Mouse (Mus musculus): ENCODE data around the gene B3glct. TPM values are rescaled to one million over a fixed set of nuclear protein-coding genes. Genes with fewer than 3 reads are reported as not detected.

Gene B3glct
- polyA plus RNA-seq, 1 experiment: 22.1 TPM

DNA sequence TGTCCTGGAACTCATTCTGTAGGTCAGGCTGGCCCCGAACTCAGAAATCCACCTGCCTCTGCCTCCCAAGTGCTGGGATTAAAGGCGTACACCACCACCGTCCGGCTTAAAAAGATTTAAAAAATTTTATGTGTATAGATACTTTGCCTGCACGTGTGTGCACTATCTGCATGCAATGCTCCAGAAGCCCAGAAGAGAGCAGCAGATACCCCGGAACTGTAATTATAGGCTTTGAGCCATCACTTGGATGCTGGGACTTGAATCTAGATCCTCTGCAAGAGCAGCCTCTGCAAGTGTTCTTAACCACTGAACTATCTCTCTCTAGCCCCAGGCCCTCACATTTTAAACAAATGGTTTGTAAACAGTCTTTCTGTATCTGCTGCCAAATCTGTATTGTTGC, 15.1 kb upstream of the B3glct start:
- no peak for DNase-seq (ENCODE audit: extremely low spot score in 1 of 2, low spot score in 1 of 2)

DNA sequence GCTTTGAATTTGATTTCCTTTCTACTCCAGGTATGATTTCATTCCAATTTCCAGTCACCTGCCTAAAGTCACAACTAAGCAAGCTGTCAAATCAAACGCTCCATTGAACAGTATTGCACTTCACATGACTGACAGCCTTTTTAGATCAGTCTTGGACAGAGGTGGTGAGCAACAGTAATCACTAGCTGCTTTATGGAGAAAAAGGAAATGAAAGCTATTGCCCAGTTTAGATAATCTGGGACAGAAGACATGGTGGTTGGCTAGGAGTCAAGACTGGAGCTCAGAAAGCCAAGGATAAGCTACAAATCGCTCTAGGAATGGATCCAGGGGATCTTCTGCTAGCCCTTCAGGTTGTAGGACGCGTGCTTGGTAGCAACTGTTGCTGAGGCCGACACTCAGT, 14.6 kb upstream of the B3glct start:
- DNase-seq (ENCODE audit: extremely low spot score in 1 of 2, low spot score in 1 of 2): no peak

DNA sequence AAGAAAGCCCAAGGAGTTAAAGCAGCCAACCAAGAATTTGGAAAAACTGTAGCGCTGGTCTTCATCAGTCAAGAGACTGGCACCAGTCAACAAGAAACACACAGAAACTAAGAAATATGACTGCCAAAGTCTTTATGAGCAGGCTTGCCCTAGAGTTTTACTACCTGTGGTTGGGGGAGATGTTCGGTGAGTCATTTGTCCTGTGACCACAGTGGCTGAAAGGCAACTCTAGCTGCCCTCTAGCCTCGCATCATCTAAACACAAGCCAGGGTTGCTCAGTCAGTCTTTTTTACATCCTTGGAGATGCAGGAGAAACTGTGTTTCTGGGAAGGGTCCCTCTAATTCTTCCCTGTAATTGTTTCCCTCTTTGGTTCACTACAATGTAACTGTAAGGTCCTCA, 834 bp upstream of the B3glct start:
- DNase-seq (ENCODE audit: extremely low spot score in 1 of 2, low spot score in 1 of 2): no peak

DNA sequence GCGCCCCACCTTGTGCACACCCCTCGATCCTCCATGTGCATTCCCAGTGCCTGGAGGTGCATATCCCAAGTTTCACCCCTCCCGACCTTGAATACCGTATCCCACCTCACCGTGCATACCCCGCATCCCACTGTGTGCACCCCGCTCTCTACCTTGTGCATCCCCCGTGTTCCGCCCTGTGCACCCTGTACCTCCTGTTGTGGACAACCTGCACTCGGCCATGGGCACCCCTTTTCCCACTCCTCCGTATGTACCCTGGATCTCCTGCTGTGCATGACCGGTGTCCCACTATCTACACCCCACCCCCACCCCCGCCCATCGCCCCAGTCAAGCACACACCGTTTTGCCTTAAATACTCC, 939 bp downstream of the B3glct start:
- DNase-seq (ENCODE audit: extremely low spot score in 1 of 2, low spot score in 1 of 2): no peak

DNA sequence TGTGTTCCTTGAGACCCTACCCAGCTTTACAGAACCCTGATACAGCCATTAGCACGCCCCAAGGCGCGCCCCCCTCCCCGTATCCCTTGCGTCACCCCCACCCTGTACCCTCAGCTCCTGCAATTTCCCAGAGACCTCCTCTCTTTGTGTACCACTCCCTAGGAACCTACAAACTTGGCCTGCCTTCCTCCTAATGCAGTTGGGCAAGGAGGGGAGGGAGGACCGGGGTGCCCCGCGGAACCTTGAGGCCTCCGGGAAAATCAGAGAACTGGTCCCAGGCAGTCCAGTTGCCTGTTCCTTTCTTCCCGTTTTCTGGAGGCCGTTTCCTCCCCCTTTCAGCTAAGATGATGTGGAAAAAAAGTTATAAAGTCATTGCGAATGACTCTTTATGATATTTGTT, 1.3 kb downstream of the B3glct start:
- no peak for DNase-seq (ENCODE audit: extremely low spot score in 1 of 2, low spot score in 1 of 2)

DNA sequence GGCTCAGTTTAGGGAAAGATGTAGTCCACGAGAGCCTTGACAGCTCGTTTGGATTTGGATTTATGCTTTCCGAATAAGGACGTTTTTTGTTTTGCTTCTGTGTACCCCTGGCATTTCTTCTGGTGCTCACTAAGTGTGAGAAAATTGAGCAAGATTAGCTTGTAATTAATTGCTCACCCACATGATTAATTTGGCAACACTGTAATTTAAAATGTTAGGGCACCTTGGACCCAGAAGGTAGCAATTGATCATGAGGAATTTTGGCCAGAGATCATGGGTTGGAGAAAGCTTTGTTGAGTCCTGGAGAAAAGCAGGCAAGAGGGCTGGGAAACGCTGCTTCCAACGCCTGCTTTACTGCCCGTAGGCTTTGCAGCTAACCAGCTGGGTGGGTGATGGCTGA, 1.9 kb downstream of the B3glct start:
- DNase-seq (ENCODE audit: extremely low spot score in 1 of 2, low spot score in 1 of 2): no peak

DNA sequence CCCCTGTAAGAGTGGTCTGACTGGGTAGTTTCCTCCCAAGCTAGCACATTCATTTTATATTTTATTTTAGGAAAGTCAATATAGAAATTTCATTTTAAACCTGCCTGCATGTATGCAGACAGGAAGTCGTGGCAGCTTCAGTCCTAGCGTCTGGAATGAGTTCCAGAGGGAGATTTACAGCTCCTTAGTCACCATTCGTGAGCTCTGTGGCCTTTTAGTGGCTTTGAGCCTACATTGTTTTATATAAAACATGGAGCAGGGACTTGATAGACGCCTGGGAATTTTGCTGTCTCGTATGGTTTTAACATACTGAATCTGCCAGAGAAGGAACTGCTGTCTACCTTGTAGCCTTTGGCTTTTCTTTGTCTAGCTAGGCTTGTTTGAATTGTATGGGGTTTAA, 2.9 kb downstream of the B3glct start:
- DNase-seq (ENCODE audit: extremely low spot score in 1 of 2, low spot score in 1 of 2): no peak

DNA sequence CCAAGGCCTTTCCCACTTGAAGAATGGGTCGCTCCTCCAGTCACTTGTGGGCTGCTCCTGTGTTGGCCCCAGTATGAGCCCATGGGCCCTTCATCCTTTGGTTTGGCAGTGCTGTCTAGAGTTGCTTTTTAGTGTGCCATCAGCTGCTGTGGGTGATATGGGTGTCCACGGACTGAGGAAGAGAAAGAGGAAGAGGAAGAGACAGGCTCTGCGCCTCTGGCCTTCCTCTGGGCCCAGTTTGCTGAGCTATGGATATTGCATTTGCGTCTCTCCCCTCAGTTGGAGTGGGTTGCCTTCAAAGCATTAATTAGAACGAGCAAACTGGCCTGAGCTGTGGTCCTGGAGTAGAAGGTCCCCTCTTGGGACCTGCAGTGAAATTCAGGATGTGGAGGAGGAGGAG, 11.8 kb downstream of the B3glct start:
- no peak for DNase-seq (ENCODE audit: extremely low spot score in 1 of 2, low spot score in 1 of 2)

DNA sequence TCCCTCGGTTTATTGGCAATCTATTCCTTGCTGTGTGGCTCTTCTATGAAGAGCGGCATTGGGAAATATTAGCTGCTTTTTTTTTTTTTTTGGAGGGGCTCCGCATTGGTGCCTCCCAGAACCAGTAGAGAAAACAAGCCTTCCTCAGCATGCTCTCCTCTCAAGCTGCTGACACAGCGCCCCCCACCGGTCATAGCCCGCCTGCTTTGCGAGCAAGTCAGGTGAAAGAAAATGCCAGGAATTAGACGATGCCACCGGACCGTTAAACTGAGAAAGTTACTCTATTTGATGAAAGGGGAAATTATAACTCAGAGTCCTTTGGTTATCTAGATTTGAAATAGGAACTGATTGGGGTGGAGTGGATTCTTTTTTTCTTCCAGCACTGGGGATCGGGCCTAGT, 14.5 kb downstream of the B3glct start:
- DNase-seq (ENCODE audit: extremely low spot score in 1 of 2, low spot score in 1 of 2): peak in 1 of 2 experiments; percentile 71

DNA sequence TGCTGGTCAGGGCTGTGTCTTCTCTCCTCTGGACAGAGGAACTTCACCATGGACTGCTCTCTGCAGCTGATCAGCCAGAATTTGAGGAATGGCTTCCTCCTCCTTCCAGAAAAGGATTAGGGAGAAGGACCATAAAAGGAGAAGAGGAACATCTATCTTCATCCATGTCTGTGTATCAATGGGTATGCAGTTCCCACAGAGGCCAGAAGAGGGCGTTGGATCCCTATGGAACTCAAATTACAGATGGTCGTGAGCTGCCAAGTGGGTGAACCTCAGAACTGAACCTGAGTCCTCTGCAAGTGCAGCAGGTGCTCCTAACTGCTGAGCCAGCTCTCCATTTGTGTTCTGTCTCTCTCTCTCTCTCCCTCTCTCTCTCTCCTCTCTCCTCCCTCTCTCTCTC, 15.2 kb downstream of the B3glct start:
- no peak for DNase-seq (ENCODE audit: extremely low spot score in 1 of 2, low spot score in 1 of 2)

DNA sequence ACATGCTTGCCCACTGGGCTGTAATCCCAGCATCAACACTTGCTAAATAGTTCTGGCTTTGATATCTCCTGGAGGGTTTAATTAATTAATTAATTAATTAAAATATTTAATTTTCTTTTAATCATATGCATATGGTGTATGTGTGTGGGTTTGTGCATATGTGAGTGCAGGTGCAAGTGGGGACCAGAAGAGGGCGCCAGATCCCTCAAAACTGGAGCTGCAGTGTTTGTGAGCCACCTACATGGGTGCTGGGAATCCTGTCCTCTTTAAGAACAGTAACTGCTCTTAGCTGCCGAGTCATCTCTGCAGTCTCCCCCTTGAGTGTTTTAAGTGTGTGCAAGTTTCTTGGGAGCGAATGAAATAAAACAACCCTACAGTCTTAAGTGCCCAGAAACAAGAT, 15.9 kb downstream of the B3glct start:
- DNase-seq (ENCODE audit: extremely low spot score in 1 of 2, low spot score in 1 of 2): no peak

DNA sequence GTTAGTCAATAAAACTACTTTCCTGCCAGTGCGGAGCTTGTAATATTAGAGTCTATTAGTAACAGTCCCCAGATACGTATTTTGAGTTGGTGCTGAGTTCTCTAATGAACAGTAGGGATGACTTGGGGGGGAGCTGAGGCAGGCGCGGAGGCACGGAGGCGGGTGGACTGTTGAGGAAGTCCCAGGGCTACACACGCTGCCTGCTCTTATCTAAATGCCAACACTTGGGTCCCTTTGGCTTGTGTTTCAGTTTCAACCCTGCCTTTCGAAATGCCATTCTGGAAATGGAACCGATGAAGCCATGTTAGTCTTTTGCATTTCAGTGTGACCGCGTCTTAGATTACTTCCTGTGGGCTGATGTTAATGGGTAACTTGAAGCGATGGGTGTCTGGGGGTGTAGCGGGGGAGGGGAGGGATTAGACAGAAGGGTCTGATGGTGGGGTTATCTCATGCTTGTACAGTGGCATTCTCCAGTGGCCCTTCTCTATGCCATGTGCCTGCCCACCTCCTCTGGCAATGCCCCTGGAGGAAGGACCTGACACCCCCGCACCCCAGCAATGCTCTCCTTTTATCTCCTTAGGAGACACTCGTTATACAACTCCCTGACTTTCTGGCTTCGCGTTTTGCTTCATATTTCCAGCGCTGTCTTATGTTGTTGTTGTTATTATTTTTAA, 17.2 kb downstream of the B3glct start:
- DNase-seq (ENCODE audit: extremely low spot score in 1 of 2, low spot score in 1 of 2): no peak

DNA sequence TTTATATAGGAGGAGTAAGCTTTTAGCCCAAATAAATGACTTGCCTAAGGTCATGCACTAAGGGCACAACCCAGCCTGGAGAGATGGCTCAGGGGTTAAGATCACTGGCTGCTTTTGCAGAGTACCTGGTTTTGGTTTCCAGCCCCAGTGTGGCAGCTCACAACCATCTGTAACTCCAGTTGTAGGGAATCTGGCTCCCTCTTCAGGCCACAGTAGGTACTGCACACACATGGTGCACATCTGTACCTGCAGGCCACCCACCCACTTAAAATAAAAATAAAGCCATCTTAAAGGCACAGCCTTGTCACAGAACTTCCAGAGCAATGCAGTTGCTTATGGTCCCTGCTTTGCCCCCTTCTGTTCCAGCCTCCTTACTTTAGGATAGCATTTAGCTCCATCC, 24.7 kb downstream of the B3glct start:
- no peak for DNase-seq (ENCODE audit: extremely low spot score in 1 of 2, low spot score in 1 of 2)

DNA sequence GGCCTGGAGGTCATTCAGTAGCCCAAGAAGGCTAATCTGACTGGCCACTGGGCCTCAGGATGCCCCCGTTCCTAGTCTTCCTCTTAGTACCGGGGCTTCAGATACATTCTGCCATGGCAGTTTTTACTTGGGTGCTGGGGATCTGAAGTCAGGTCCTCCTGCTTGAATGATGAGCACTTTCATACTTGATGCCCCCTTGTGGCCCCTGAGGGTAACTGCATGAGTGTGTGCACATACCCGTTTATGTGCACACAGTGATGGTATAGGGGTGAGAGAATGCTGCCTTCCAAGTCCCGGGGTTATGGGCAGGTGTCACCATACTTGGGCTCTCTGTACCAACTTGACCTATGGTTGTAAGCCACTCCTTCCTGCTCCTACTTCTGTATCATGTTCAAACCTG, 33.5 kb downstream of the B3glct start:
- no peak for DNase-seq (ENCODE audit: extremely low spot score in 1 of 2, low spot score in 1 of 2)

DNA sequence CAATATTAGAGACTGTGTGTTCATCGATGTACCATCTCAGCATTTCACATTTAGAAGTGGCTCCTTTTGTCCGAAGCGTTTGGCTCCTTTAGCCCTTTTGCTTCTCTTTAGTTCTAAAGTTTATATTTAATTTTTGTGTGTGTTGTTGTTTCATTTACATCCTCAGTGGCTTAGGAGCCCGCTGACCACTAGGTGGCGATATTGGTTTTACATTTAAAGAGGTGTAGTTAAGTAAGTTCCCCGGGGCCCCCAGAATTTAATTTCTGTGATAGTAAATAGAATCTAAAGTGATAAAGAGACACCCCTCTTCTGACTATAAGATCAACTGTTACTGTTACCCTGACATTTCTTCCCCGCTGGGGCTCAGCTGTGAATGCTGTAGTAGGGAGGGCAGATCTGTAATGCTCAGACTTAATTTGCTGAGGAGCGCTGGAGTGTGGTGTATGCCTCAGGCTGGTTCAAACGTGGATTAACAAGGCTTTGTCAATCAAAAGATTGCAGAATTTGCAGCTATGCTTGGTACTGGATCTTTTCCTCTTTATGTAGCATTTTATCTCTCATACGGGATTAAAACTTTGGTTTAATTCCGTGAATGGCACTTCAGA, 35.2 kb downstream of the B3glct start:
- DNase-seq (ENCODE audit: extremely low spot score in 1 of 2, low spot score in 1 of 2): peak in 1 of 2 experiments; percentile 83

DNA sequence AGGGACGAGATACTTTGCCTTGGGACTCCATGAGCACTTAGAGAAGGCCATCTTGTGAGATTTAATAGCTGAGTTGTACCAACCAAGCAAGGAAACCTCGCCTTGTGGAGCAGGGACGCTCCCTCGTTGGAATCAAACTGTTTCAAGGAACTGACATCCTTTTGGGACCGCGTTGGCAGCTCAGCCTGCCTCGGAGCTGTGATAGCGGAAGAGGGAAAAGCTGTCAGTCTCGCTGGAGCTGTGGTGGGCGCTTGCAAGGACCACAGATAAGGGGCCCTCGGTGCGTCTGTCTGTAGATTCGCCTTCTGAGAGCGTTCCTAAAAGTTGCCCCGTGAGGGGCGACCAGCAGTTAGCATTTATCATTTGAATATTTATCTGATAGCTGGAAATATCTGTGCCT, 35.8 kb downstream of the B3glct start:
- no peak for DNase-seq (ENCODE audit: extremely low spot score in 1 of 2, low spot score in 1 of 2)

DNA sequence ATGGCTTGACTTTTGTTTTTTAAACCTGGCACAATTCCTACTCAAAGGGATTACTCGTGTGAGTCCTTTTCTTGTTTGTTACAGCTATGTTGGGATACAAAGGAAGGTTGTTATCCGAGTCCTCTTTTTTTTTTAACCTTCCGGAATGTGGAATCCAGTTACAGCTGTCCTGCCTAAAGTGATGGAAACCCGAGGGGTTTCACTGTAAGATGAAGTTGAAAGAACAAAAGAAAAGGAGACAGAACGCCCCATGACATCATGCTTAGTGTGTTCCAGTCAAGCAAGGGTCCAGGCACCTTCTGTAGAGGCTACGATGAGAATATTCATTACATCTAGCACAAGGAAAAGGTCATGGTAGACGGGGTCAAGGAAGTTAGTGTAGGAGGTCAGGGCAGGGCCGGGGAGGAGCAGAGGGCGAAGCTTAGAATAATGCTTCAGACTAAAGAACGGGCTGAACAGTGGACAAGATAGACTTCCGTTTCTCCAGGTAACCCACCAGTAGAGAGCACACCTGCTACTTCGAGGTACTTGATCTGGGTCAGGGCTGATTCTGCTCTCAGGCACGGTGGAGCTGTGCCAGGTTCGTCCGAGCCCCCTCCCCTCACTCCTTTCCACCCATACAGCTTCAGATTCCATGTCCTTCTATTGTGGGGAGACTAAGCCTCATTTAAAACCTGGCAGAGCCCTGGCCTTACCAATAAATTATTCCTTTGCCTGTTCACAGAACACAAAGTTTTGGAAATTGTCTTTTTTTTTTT, 37.7 kb downstream of the B3glct start:
- DNase-seq (ENCODE audit: extremely low spot score in 1 of 2, low spot score in 1 of 2): no peak

DNA sequence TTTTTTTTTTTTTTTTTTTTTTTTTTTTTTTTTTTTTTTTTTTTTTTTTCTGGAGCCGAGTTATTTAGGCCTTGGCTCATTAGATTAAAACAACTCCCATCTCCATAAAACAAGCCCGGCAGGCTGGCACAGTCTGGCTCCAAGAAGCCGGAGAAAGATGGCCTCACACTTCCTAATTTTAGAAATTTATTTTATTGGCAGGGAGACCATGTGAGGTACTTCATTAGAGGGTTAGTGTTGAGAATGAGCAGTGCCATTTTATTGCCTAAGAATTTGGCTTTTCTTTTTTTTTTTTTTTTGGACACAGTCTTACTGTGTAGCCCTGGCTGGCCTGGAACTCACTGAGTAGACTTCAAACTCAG, 38.3 kb downstream of the B3glct start:
- DNase-seq (ENCODE audit: extremely low spot score in 1 of 2, low spot score in 1 of 2): no peak

DNA sequence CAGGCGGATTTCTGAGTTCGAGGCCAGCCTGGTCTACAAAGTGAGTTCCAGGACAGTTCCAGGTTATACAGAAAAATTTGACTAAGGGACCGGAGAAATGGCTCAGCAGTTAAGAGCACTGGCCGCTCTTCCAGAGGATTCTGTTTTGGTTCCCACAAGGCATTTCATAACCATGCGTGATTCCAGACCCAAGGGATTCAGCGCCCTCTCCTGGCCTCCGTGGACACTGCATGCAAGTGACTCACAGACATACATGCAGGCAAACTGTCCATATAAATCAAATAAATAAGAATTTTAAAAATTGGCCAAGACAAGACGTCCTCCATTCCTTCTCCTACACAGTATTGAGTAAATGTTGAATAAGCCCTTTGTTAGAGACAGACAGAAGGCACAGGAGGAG, 53.7 kb downstream of the B3glct start:
- no peak for DNase-seq (ENCODE audit: extremely low spot score in 1 of 2, low spot score in 1 of 2)

DNA sequence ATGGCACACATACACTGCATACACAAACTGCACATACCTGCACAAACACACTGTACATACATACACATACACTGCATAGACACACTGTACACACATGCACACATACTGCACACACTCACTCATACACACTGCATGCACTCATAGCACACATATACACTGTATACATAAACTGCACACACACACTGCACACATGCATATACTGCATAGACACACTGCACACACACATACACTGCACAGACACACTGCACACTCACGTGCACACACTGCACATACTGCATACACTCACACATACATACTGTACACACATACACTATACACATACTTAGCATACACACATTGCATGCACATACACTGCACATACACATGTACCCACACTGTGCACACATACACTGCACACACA, 59.2 kb downstream of the B3glct start:
- no peak for DNase-seq (ENCODE audit: extremely low spot score in 1 of 2, low spot score in 1 of 2)

DNA sequence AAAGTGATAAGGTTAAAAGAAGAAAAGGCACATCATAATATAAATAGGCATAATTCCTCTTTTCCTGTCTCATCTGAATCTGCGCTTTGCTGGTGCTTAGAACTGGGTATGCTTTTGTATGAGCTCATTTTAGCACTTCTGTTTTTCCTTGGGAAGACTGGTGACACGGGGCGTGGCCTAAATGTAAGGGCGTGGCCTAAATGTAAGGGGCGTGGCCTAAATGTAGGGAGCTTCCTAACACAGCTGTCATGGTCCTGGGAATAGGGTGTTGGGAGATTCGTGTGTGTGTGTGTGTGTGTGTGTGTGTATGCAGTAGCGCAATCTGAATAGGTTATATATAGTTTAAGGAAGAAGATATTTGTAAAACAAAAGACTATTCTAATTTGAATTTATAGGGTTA, 62.1 kb downstream of the B3glct start:
- DNase-seq (ENCODE audit: extremely low spot score in 1 of 2, low spot score in 1 of 2): no peak

DNA sequence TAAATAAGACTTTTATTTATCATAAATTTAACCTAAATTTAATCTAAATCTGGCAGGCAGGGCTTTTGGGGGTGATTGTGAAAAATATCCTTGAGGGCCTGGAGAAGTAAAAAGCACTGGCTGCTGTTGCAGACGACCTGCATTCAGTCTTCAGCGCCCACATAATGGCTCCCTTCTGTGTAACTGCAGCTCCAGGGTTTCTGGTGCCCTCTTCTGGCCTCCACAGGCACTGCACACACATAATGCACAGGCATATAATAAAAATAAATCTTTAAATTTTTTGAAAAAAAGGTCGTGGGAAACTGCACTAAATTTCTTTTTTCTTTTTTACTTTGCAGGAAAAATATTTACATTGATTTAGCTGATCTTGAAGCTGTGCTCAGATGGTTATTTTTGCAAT, 62.7 kb downstream of the B3glct start:
- no peak for DNase-seq (ENCODE audit: extremely low spot score in 1 of 2, low spot score in 1 of 2)

All from frontal cortex, adult 2 months (tissue).